Mouse (Mus musculus) stomach, embryonic 16.5 days (tissue): ENCODE data around the gene Gm5737. TPM values are rescaled to one million over a fixed set of nuclear protein-coding genes. Genes with fewer than 3 reads are reported as not detected.

Source experiments
- ATAC-seq: fragments of 200-750 bp; cut with Nextera tagmentation; 2 replicates; pipeline ENCODE4 v1.8.0; 2017; ENCODE audit warnings: moderate number of reproducible peaks, moderate TSS enrichment; ENCODE audit not compliant: insufficient read depth, low FRiP score
- H3K27ac ChIP-seq: fragments of 300-500 bp; sonication (generic); 2 replicates; pipeline ENCODE4 v1.5.1; 2014; ENCODE audit warnings: low read length
- H3K27me3 ChIP-seq: fragments of 300-500 bp; sonication (generic); 2 replicates; pipeline ENCODE4 v1.6.1; 2014; ENCODE audit warnings: low read length, control low read depth, mixed read lengths; ENCODE audit not compliant: control insufficient read depth, insufficient read depth
- H3K36me3 ChIP-seq: fragments of 300-500 bp; sonication (generic); 2 replicates; pipeline ENCODE4 v1.6.1; 2014; ENCODE audit warnings: low read length; ENCODE audit not compliant: control insufficient read depth, insufficient read depth
- H3K4me1 ChIP-seq: fragments of 300-500 bp; sonication (generic); 2 replicates; pipeline ENCODE4 v1.6.1; 2014; ENCODE audit warnings: low read length, control low read depth, mixed read lengths; ENCODE audit not compliant: control insufficient read depth, insufficient read depth
- H3K4me2 ChIP-seq: fragments of 300-500 bp; sonication (generic); 2 replicates; pipeline ENCODE4 v1.6.1; 2014; ENCODE audit warnings: low read depth, low read length, mixed read lengths
- H3K4me3 ChIP-seq: fragments of 300-500 bp; sonication (generic); replicated peaks from 2 replicates; pipeline ENCODE4 v1.5.1; 2014; ENCODE audit warnings: mild to moderate bottlenecking, low read length
- H3K9ac ChIP-seq: fragments of 300-500 bp; sonication (generic); 2 replicates; pipeline ENCODE4 v1.6.1; 2014; ENCODE audit warnings: low read length
- H3K9me3 ChIP-seq: fragments of 300-500 bp; sonication (generic); replicated peaks from 2 replicates; pipeline ENCODE4 v1.6.1; 2016; ENCODE audit warnings: low read length, control low read depth; ENCODE audit not compliant: control insufficient read depth
- WGBS: fragments of 180-500 bp; shearing (Covaris S2); extraction: QIAGEN DNeasy Blood & Tissue Kit; methylation state at CpG from one replicate; pipeline ENCODE4 v1.1.7; 2014; 5-methylcytosine and 5-hydroxymethylcytosine counted together
- polyA plus RNA-seq: library from polyadenylated mRNA; unstranded; fragments of >200 nt; fragmentation: Nextera tagmentation; extraction: Ambion mirVana; gene quantifications from 2 replicates; pipeline ENCODE4 v1.2.1, GENCODE M21; 2015

Gene Gm5737
- not detected in 2 replicates for polyA plus RNA-seq

GRCm38 (mm10) chr7:120811834-120812415 is at the start of gene Gm5737:
TSS of gene Gm5737 (plus strand) at chr7:120812365.
- Histone ChIP-seq H3K4me2 (no peak within 1 kb of the TSS), H3K9ac (no peak within 1 kb of the TSS), H3K27ac (no peak within 1 kb of the TSS), H3K4me3 (no peak within 1 kb of the TSS), H3K27me3 (no peaks in the 10 kb centered on the region), H3K9me3 (no peaks in the 10 kb centered on the region), H3K4me1 (no peaks in the 10 kb centered on the region), H3K36me3 (no peaks in the 10 kb centered on the region)
- ATAC-seq: peak; percentile 61; the same call in 1 of the 2 replicates
- WGBS: 71% methylated on average over 6 of the region's 6 CpGs

DNA sequence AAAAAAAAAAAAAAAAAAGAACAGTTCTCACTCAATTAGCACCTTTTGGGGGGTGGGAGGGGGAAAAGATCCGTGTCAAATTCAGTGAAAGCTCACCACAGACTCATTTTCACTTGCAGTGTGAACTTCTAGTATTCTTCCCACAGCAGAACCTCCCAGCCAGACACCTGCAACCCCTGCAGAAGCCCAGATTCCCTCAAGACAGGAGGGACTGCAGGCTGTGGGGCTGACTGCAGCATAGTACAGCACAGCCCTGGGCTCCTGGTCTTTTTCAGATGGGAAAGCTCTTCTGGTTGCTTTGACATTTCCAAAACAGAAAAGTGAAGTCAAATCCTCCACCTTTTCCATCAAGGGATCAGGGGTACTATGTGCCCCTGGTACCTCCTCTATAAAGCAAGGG is 44.8 kb upstream of the Gm5737 start:
- Histone ChIP-seq H3K4me3 (no peak overlapping the region), H3K27ac (no peak overlapping the region), H3K27me3 (no peaks in the 10 kb centered on the region), H3K4me2 (no peak overlapping the region), H3K9ac (no peak overlapping the region), H3K9me3 (no peaks in the 10 kb centered on the region), H3K36me3 (no peaks in the 10 kb centered on the region), H3K4me1 (no peaks in the 10 kb centered on the region)
- WGBS: 0% methylated on average over 1 of the region's 1 CpGs
- ATAC-seq: no peak

DNA sequence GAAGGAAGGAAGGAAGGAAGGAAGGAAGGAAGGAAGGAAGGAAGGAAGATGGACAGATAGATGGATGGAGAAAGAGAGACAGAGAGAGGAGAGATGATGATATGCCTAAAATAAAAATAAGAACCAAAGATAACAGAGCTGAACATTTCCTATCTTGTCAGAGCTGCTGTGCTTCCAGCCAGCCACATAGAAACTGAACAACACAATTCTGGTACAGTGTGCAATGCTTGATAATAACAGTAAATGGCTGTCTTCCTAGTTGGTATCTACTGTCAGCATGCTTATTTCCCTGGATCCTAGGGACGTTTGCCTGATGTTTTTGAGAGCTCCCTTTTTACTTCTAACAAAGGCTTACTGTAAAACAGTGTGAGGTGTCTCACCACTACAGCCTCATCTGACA is 40.8 kb upstream of the Gm5737 start:
- Histone ChIP-seq H3K27me3 (no peaks in the 10 kb centered on the region), H3K36me3 (no peaks in the 10 kb centered on the region), H3K9me3 (no peaks in the 10 kb centered on the region), H3K4me1 (no peaks in the 10 kb centered on the region), H3K4me3 (no peak overlapping the region), H3K27ac (no peak overlapping the region), H3K4me2 (no peak overlapping the region), H3K9ac (no peak overlapping the region)
- ATAC-seq: no peak
- 48% methylated on average over 1 of the region's 1 CpGs for WGBS

DNA sequence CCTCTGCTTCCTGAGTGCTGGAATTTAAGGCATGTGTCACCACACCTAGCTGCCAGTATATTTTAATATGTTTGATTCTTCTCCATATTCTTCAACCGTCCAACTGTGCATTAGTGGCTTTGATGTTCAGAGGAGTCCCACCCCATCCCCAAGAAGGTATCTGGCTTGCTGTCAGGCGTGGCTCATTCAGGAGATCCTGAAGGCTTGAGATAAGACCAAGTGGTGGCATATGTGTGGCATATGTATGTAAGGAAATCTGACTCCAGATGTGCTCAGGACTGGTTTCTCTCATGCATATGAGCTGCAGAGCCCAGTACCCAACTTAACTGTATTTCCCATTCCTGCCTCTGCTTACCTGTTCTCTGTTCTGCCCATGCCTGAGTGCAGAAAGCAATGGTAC is 34.2 kb upstream of the Gm5737 start:
- Histone ChIP-seq H3K27ac (no peak overlapping the region), H3K9ac (no peak overlapping the region), H3K9me3 (no peaks in the 10 kb centered on the region), H3K4me1 (no peaks in the 10 kb centered on the region), H3K27me3 (no peaks in the 10 kb centered on the region), H3K4me3 (no peak overlapping the region), H3K36me3 (no peaks in the 10 kb centered on the region), H3K4me2 (no peak overlapping the region)
- ATAC-seq: no peak
- 47% methylated on average over 2 of the region's 2 CpGs for WGBS

DNA sequence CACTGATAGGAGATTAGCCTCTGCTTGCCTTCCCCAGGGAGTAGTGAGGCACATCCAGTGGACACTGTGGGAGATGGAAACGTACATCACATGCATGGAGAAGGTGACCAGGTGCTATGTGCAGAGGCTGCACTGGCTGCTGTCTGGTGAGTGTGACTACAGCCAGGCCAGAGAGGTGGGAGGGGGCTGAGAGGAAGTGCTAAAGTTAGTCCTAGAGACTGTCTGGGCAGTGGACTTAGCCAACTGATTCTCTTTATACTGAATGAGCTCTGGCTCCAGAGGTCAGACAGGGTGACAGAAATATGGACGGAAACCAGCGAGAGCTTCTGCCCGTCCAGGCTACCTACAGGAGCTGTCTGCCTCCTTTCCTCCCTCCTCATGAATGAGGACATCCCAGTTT is 16.6 kb upstream of the Gm5737 start:
- WGBS: 69% methylated on average over 4 of the region's 4 CpGs
- Histone ChIP-seq H3K27ac (no peak overlapping the region), H3K27me3 (no peaks in the 10 kb centered on the region), H3K36me3 (no peaks in the 10 kb centered on the region), H3K4me2 (no peak overlapping the region), H3K4me3 (no peak overlapping the region), H3K4me1 (no peaks in the 10 kb centered on the region), H3K9me3 (no peaks in the 10 kb centered on the region), H3K9ac (no peak overlapping the region)
- ATAC-seq: no peak

GRCm38 (mm10) chr7:120796369-120796768 is 15.8 kb upstream of the Gm5737 start:
- Histone ChIP-seq H3K4me3 (no peak overlapping the region), H3K9me3 (no peaks in the 10 kb centered on the region), H3K27ac (no peak overlapping the region), H3K4me2 (no peak overlapping the region), H3K9ac (no peak overlapping the region), H3K36me3 (no peaks in the 10 kb centered on the region), H3K27me3 (no peaks in the 10 kb centered on the region), H3K4me1 (no peaks in the 10 kb centered on the region)
- 64% methylated on average over 3 of the region's 3 CpGs for WGBS
- ATAC-seq: no peak

DNA sequence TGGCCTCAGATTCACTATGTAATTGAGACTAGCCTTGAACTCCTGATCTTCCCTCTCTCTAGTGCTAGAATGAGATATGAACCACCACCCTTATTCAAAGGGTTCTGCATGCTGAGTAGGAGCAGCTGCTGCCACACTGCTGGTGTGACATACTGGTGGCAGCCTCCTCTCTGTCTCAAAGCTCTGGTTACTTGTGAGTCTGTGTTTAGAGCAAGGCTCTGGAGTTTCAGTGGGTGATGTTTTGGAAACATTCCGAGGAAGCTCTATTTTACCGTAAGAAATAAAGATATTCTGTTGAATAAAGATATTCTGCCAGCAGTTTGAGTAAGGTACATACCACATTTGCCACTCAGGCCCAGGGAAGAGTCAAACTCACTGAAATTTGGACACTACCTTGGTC is 8.9 kb upstream of the Gm5737 start:
- Histone ChIP-seq H3K4me3 (no peak overlapping the region), H3K36me3 (no peaks in the 10 kb centered on the region), H3K9ac (no peak overlapping the region), H3K4me1 (no peaks in the 10 kb centered on the region), H3K4me2 (no peak overlapping the region), H3K9me3 (no peaks in the 10 kb centered on the region), H3K27me3 (no peaks in the 10 kb centered on the region), H3K27ac (no peak overlapping the region)
- ATAC-seq: no peak
- 91% methylated on average over 2 of the region's 2 CpGs for WGBS

DNA sequence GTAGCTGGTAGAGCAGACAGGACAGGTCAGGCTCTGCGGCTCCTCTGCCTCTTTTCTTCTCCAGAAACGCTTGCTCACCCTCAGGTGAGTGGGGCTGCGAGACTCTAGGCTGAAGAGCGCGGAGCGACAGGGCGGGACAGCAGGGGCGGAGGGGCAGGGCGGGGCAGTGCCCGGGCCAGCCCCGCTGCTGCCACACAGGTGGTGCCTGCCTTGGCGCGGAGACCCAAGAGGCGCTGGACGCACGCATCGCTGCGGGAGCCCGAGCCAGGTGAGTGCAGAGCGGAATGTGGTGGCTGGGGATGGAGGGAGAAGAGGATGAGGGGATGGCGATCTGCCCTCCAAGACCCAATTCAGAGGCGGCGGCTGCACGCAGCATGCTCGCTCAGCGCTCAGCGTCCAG is 2.5 kb upstream of the Gm5737 start:
- Histone ChIP-seq H3K27me3 (no peaks in the 10 kb centered on the region), H3K4me3 (peak overlapping the region; percentile 27), H3K9me3 (no peaks in the 10 kb centered on the region), H3K9ac (no peak overlapping the region), H3K4me1 (no peaks in the 10 kb centered on the region), H3K36me3 (no peaks in the 10 kb centered on the region), H3K27ac (no peak overlapping the region), H3K4me2 (peak overlapping the region; percentile 41)
- WGBS: 4% methylated on average over 27 of the region's 27 CpGs
- no peak for ATAC-seq

- WGBS: 86% methylated on average over 6 of the region's 6 CpGs
- no peak overlapping the region for H3K4me2 ChIP-seq
- no peak for ATAC-seq
- no peaks in the 10 kb centered on the region for H3K27me3 ChIP-seq
- no peaks in the 10 kb centered on the region for H3K4me1 ChIP-seq
- no peak overlapping the region for H3K9ac ChIP-seq
- H3K4me3 ChIP-seq: no peak overlapping the region
- H3K27ac ChIP-seq: no peak overlapping the region
- no peaks in the 10 kb centered on the region for H3K9me3 ChIP-seq
- H3K36me3 ChIP-seq: no peaks in the 10 kb centered on the region
Observed at GRCm38 (mm10) chr7:120817552-120817951, 5.4 kb downstream of the Gm5737 start.

DNA sequence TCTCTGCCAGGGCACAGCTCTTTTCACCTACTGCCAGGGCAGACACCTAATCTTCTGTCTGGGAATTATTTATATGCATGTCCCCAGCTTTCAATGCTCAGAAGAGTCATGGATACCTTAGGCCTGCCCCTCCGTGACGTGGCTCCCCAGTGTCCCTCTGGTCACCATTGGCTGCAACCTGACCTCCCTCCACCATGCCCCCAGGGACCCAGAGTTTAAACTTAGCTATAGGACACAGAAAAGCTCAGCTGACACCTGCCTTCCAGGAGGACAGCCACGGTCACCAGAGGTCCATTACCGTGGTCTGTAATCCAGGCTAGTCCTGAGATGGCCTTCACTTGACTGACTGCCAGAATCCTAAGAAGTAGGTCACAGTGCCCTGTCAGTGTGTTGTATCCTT is 7.2 kb downstream of the Gm5737 start:
- no peaks in the 10 kb centered on the region for H3K27me3 ChIP-seq
- no peaks in the 10 kb centered on the region for H3K9me3 ChIP-seq
- no peak for ATAC-seq
- H3K9ac ChIP-seq: no peak overlapping the region
- H3K4me2 ChIP-seq: no peak overlapping the region
- no peak overlapping the region for H3K4me3 ChIP-seq
- no peak overlapping the region for H3K27ac ChIP-seq
- no peaks in the 10 kb centered on the region for H3K4me1 ChIP-seq
- WGBS: 89% methylated on average over 4 of the region's 4 CpGs
- no peaks in the 10 kb centered on the region for H3K36me3 ChIP-seq
